Mouse (Mus musculus) ES-Bruce4 (cell line): ENCODE data around the gene Srrm4.

Source experiments
- CTCF ChIP-seq: IDR thresholded peaks from one replicate; pipeline ENCODE4 v1.8.1; 2011; ENCODE audit warnings: low read depth, low read length
- EP300 ChIP-seq: IDR thresholded peaks from 2 replicates; pipeline ENCODE4 v1.6.1; 2011; ENCODE audit warnings: low read depth, low read length; ENCODE audit not compliant: insufficient read depth

- no peak for TF ChIP-seq CTCF
- TF ChIP-seq EP300 = no peak
These were observed 81.4 kb downstream of the Srrm4 start for GRCm38 (mm10) chr5:116510229-116510628.
